Mouse (Mus musculus): Measurements from ENCODE around the gene Sfmbt1. TPM values are rescaled to one million over a fixed set of nuclear protein-coding genes. Genes with fewer than 3 reads are reported as not detected.

The Sfmbt1 gene
- total RNA-seq, 2 experiments from 2014 or later: 7.0 to 7.3 TPM

GRCm38 (mm10) chr14:30869391-30869801 lies 154.7 kb downstream of the Sfmbt1 start:
- peak; percentile 56 for ATAC-seq (ENCODE audit: poor library complexity, severe bottlenecking)

- ATAC-seq (ENCODE audit: poor library complexity, severe bottlenecking): peak; percentile 41
These were observed 155.8 kb downstream of the Sfmbt1 start for GRCm38 (mm10) chr14:30870206-30871147.

Other genes with a start within 250 kb of the Sfmbt1 start
- 30.0 and 34.6 TPM in 2 replicates for gene Dcp1a, start 235.3 kb upstream of the Sfmbt1 start, total RNA-seq (2015)
- gene Dcp1a, start 235.3 kb upstream of the Sfmbt1 start, total RNA-seq (2017): 25.7 and 33.0 TPM in 2 replicates
- 3.7 and 5.0 TPM in 2 replicates for gene Cacna1d, start 223.4 kb upstream of the Sfmbt1 start, total RNA-seq (2015)
- gene Cacna1d, start 223.4 kb upstream of the Sfmbt1 start, total RNA-seq (2017): 3.9 and 4.3 TPM in 2 replicates
- gene Tkt, start 166.5 kb upstream of the Sfmbt1 start, total RNA-seq (2015): 195 and 196 TPM in 2 replicates
- gene Tkt, start 166.5 kb upstream of the Sfmbt1 start, total RNA-seq (2017): 517 and 539 TPM in 2 replicates
- 274 and 291 TPM in 2 replicates for gene Prkcd, start 88.6 kb upstream of the Sfmbt1 start, total RNA-seq (2015)
- 424 and 451 TPM in 2 replicates for gene Prkcd, start 88.6 kb upstream of the Sfmbt1 start, total RNA-seq (2017)
- 7.4 and 11.0 TPM in 2 replicates for gene Rft1, start 60.5 kb upstream of the Sfmbt1 start, total RNA-seq (2015)
- 12.8 TPM in 2 replicates for gene Rft1, start 60.5 kb upstream of the Sfmbt1 start, total RNA-seq (2017)
- 7.9 and 9.0 TPM in 2 replicates for gene Tmem110, start 110.7 kb downstream of the Sfmbt1 start, total RNA-seq (2015)
- gene Tmem110, start 110.7 kb downstream of the Sfmbt1 start, total RNA-seq (2017): 12.0 and 12.2 TPM in 2 replicates
- gene Mustn1, start 164.4 kb downstream of the Sfmbt1 start, total RNA-seq (2015): 0.91 and 1.8 TPM in 2 replicates
- gene Mustn1, start 164.4 kb downstream of the Sfmbt1 start, total RNA-seq (2017): 0.16 TPM in 1 of 2 replicates, not detected in the other
- not detected in 2 replicates for gene Itih4, start 171.6 kb downstream of the Sfmbt1 start, total RNA-seq (2015)
- not detected in 2 replicates for gene Itih4, start 171.6 kb downstream of the Sfmbt1 start, total RNA-seq (2017)
- not detected in 2 replicates for gene Itih3, start 208.9 kb downstream of the Sfmbt1 start, total RNA-seq (2015)
- gene Itih3, start 208.9 kb downstream of the Sfmbt1 start, total RNA-seq (2017): not detected in 2 replicates
- not detected in 2 replicates for gene Itih1, start 228.4 kb downstream of the Sfmbt1 start, total RNA-seq (2015)
- gene Itih1, start 228.4 kb downstream of the Sfmbt1 start, total RNA-seq (2017): not detected in 2 replicates
- 4.3 and 4.9 TPM in 2 replicates for gene Nek4, start 236.5 kb downstream of the Sfmbt1 start, total RNA-seq (2015)
- 5.2 and 7.6 TPM in 2 replicates for gene Nek4, start 236.5 kb downstream of the Sfmbt1 start, total RNA-seq (2017)